Mouse (Mus musculus) heart, postnatal 0 days (tissue): ENCODE results near the gene Hnrnpul2.

Source experiments
- CTCF ChIP-seq: IDR thresholded peaks from 2 replicates; pipeline ENCODE4 v1.5.1; 2016; ENCODE audit warnings: antibody characterized with exemption, control low read depth, low read depth
- EP300 ChIP-seq: IDR thresholded peaks from 2 replicates; pipeline ENCODE4 v1.6.1; 2016; ENCODE audit warnings: antibody characterized with exemption, low read depth

DNA sequence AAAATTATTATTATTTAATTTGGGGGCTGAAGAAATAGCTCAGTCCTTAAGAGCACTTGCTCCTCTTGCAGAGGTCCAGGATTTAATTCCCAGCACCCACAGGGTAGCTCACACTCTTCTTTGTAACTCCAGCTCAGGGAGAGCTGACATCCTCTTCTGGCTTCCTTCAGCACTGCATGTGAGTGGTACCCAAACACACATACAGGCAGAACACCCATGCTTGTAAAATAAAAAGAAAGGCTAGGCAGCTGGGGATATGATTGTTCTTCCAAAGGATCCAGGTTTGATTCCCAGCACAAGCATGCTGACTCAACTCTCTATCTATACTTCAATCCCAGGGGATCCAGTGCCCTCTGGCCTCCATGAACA is 20.9 kb upstream of the Hnrnpul2 start:
- TF ChIP-seq CTCF (no peak), EP300 (no peak)
